Mouse (Mus musculus) frontal cortex, postnatal 25 days (tissue): ENCODE measurements around the gene Atp11a.

Source experiments
- DNase-seq, 2 experiments: peaks; one replicate each; pipeline ENCODE4 v3.0.0; 2022; ENCODE audit warnings: low spot score in 2 of 2

Atp11a gene

GRCm38 (mm10) chr8:12756391-12757157 lies at the start of gene Atp11a:
Atp11a (plus strand) TSS chr8:12757014.
- peak; percentile 20 to 49 for DNase-seq

DNA sequence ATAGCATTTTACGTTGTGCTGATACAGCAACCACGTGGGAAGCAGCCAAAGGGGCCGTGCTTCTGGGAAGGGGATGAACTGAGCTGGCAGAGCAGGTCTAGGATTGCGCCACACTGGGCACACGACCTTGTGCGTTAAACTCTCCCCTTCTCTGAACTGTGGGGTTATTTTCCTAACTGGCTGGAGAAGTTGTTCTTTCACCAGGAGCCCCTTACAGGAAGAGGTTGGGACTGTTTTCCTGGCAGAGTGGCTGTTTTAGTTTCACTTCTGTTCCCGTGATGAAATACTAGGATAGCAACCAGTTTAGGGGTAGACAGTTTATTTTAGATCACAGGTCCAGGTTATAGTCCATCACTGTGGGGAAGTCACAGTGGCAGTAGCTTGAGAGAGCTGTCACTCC lies 45.2 kb upstream of the Atp11a start:
- DNase-seq, result no peak

GRCm38 (mm10) chr8:12715861-12716585 lies 40.8 kb upstream of the Atp11a start:
- no peak for DNase-seq

DNA sequence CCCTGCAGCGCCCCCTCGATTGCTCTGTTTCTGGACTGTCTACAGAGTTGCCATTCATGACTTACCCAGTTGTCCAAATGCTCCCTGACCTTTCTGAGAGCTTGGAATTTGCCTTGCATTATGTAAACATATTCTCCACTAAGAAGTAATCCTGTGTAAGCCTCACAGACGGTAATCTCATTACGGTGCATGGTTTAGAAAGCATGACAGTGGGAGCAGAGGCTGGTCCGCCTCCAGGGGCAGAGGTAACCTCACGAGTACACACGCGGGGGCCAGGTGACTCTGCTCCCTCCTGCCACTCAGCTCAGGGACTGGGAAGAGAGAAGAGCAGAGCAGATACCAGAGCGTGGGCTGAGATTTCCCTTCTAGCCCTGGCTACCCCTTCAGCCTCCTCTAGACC lies 37.7 kb upstream of the Atp11a start:
- no peak for DNase-seq

DNA sequence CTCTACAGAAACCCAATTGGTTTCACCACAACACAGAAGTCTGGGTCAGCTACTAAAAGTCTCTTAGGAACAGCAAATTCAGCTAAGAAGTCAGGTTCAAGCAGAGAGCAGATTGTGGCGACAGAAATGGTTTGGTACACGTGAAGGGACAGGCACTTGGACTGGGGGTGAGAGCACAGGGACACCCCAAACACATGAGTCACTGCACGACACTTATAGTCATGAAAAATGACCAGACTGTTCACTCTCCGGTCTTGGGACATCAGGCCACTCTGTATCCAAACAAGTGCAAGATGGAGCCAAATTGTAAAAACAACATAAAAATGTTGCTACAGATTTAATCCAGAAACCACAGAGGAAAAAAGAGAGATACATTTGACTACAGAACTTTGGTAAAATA lies 28.2 kb upstream of the Atp11a start:
- DNase-seq, result no peak

- peak in 1 of 2 experiments; percentile 4 for DNase-seq
Measured at GRCm38 (mm10) chr8:12730780-12731179, 26.0 kb upstream of the Atp11a start.

GRCm38 (mm10) chr8:12732431-12732830 lies 24.4 kb upstream of the Atp11a start:
- DNase-seq, result no peak

DNA sequence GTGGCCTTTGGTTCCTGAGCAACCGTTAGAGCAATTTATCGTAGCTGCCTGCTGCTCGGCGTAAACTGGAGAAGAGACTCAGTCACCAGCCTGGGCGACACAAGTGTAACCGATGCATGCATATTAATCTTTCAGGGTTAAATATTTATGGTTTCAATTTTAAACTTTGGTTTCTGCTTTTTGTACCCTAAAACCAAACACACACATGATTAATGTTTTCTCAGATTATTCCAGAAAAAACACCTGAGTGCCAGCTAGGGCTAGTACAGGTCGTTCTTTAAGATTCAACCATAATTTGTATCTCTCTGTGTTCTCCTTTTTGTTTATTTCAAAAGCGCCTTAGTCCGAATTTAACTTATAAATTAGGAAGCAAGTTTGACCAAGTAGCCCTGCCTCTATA lies 17.7 kb upstream of the Atp11a start:
- no peak for DNase-seq

- DNase-seq, result no peak
Measured at GRCm38 (mm10) chr8:12743390-12743789, 13.4 kb upstream of the Atp11a start.

GRCm38 (mm10) chr8:12748183-12748582 lies 8.6 kb upstream of the Atp11a start:
- no peak for DNase-seq

DNA sequence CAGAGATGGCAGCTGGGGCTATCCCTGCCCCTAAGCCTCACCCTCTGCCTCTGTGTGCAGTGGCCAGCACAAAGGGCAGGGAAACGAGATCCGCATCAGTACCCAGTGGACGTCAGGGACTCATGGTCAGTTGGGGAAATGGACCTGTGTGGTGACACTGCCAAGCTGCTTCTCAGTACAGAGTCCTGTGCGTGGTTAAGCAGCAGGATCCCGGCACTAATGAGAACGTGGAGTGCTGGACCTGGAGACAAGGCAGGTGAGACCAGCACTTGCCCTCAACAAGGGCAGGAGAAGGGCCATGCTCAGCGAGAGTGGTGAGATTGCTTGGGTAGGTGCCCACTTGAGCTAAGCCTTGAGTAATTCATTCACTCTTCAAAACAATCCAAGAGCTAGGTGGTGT lies 7.7 kb upstream of the Atp11a start:
- no peak for DNase-seq

GRCm38 (mm10) chr8:12753054-12753453 lies 3.8 kb upstream of the Atp11a start:
- DNase-seq, result no peak

DNA sequence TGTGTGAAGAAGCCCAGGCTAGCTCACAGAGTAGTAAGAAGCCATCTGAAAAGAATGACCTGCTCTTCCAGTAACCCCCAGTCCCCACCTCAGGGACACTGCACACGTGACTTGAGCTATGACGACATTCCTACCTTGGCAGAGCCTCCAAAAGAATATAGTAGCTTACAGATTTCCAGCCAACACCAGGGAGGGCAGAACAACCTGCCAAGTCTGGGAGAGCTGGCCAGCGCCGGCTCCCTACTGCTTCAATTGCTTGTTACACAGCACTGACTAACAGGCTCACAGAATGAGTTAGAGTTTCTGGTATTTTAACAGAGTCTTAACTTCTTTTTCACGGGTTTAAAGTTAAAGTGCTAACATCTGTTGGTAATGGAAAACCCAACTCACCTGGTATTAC lies 2.7 kb upstream of the Atp11a start:
- no peak for DNase-seq

- no peak for DNase-seq
Measured at GRCm38 (mm10) chr8:12755312-12755711, 1.5 kb upstream of the Atp11a start.

DNA sequence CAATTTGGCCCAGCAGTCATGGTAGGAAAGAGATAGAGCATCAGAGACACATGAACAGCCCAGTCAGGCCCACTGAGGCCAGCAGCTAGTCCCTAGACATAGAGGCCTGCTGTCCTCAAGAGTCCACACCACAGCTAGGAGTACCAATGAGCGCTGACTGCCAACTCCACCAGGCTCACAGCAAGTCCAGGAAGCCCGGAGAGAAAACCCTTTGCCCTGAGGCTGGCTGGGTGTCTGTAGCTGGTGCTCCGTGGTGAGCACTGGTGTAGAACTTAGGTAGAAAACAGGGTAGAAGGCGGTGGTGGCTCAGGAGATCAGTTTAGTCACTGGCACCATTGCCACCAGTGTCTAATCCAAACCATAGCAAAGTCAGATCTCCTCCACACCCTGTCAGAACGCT lies 988 bp upstream of the Atp11a start:
- no peak for DNase-seq

- DNase-seq, result no peak
Measured at GRCm38 (mm10) chr8:12757231-12757940, 572 bp downstream of the Atp11a start.

GRCm38 (mm10) chr8:12759963-12760362 lies 3.1 kb downstream of the Atp11a start:
- DNase-seq, result no peak

GRCm38 (mm10) chr8:12761873-12762272 lies 5.1 kb downstream of the Atp11a start:
- no peak for DNase-seq

GRCm38 (mm10) chr8:12763565-12764108 lies 6.8 kb downstream of the Atp11a start:
- no peak for DNase-seq

DNA sequence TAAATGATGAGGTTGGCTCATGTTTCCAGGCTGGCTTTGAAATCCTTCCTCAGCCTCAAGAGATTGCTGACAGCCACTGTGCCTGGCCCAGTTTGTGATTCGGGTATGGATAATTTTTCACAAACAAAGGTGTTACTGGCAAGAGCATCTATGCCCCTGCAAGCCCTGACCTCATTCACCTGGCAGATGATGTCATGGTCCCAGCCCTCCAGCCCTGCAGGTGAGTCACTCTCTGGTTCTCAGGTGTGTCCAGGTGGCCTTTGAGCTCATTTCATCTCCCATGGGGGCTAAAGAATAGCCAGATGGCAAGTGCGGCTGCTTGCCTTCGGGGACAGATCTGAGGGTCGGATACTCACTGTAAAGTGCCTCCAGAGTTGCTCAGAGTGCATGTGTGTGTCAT lies 8.2 kb downstream of the Atp11a start:
- DNase-seq, result no peak

- no peak for DNase-seq
Measured at GRCm38 (mm10) chr8:12767176-12767575, 10.4 kb downstream of the Atp11a start.

DNA sequence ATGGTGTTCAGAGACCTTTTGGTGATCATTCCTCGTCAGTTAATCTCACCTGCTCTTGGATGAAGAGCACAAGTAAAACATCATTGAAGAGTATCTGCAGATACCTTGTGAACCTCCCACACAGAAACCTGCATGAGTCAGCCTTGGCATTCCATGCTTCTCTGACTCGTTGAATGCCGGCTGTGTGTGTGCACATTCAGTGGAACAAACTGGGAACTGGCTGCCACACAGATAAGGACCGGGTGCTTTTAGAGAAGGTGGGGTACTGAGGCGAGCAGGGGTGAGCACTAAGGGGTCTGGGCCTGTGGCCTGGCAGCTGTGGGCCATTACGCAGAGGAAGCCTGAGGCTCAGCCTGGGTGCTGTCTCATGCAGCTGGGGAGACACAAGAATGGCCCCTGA lies 11.9 kb downstream of the Atp11a start:
- no peak for DNase-seq
